Mouse (Mus musculus): Measurements from ENCODE around the gene Ddx56.
A peak's percentile ranks its signal among the peaks of the same experiment; 100 is the strongest.
"Not testable (repeated sequence)": the region's sequence is repeated elsewhere in the genome, so short reads cannot be mapped to it uniquely, and the experiment has no call there.

Ddx56 gene

GRCm38 (mm10) chr11:6261434-6262082 is 6.0 kb downstream of the Ddx56 start:
- DNase-seq (ENCODE audit: low spot score in 2 of 2): peak; percentile 27 to 74

- DNase-seq (ENCODE audit: low spot score in 2 of 2): no peak
These were observed 8.2 kb downstream of the Ddx56 start for GRCm38 (mm10) chr11:6259413-6259812.

GRCm38 (mm10) chr11:6256490-6257072 is 11.0 kb downstream of the Ddx56 start:
- DNase-seq (ENCODE audit: low spot score in 2 of 2): no peak

- DNase-seq (ENCODE audit: low spot score in 2 of 2): not testable (repeated sequence)
These were observed 13.0 kb downstream of the Ddx56 start for GRCm38 (mm10) chr11:6254602-6255001.

GRCm38 (mm10) chr11:6252824-6253223 is 14.7 kb downstream of the Ddx56 start:
- no peak for DNase-seq (ENCODE audit: low spot score in 2 of 2)

GRCm38 (mm10) chr11:6252248-6252647 is 15.3 kb downstream of the Ddx56 start:
- no peak for DNase-seq (ENCODE audit: low spot score in 2 of 2)

GRCm38 (mm10) chr11:6244707-6245106 is 22.9 kb downstream of the Ddx56 start:
- DNase-seq (ENCODE audit: low spot score in 2 of 2): no peak

- DNase-seq (ENCODE audit: low spot score in 2 of 2): no peak
These were observed 34.5 kb downstream of the Ddx56 start for GRCm38 (mm10) chr11:6233025-6233424.

GRCm38 (mm10) chr11:6230012-6230411 is 37.6 kb downstream of the Ddx56 start, which contains the start of gene Npc1l1:
TSS of gene Npc1l1 (minus strand) at chr11:6230143.
- DNase-seq (ENCODE audit: low spot score in 2 of 2): no peak

GRCm38 (mm10) chr11:6224541-6225229 is 42.9 kb downstream of the Ddx56 start:
- no peak for DNase-seq (ENCODE audit: low spot score in 2 of 2)

GRCm38 (mm10) chr11:6222187-6222586 is 45.4 kb downstream of the Ddx56 start:
- DNase-seq (ENCODE audit: low spot score in 2 of 2): no peak

GRCm38 (mm10) chr11:6219967-6220366 is 47.6 kb downstream of the Ddx56 start:
- no peak for DNase-seq (ENCODE audit: low spot score in 2 of 2)

GRCm38 (mm10) chr11:6218189-6218896 is 49.2 kb downstream of the Ddx56 start:
- no peak for DNase-seq (ENCODE audit: low spot score in 2 of 2)

- no peak for DNase-seq (ENCODE audit: low spot score in 2 of 2)
These were observed 50.7 kb downstream of the Ddx56 start for GRCm38 (mm10) chr11:6216834-6217233.

Measured in thymus, postnatal 10 days (tissue).